Mouse (Mus musculus) lung, postnatal 4 days (tissue): ENCODE results near the gene Cfap97d1.

Source experiments
- DNase-seq, 2 experiments: peaks; one replicate each; pipeline ENCODE4 v3.0.0; 2021

Cfap97d1 gene

DNA sequence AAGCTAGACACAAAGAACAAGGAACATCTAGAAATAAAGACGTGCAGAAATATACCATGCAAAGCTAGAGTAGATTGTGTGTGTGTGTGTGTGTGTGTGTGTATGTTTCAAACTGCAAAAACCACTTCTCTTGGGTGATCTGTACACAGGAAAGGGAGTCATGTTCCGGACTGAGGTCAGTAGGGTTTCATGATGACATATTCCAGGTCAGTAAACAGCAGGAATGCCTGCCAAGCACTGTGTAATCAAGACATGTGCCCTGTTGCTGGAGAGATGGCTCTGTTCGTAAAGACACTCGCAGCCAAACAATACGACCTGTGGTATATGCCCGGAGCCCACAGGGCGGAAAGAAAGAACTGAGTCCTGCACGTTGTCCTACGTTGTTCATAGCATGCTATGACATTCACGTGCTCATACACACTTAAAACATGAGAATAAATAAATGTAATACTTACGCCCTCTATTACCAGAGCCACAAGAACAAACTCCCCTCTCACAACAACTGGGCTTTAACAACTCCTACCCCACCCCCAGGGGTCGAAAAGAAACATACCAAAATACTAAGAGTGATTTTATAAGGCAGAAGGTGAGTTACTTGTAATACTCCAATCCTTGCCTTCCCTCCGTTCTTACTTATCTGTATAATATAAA lies 55.5 kb downstream of the Cfap97d1 start:
- peak in 1 of 2 experiments; percentile 30 for DNase-seq

DNA sequence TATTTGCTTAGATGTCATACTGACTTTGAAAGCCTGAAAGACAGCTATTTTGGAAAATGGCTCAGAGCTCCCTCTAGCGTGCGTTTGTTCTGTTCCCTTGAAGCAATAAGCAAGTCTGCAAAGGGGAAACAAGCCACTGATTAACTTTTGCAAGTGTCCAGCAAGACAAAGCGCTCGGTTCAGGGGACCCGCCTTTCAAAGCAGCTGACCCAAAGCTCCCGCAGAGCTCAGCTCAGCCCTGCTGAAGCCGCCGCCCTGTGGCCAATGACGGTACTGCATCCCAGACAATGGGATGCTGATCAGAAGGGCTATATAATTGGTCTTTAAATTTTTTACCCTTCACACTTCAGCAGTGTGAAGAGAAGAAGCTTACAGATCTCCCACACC lies 56.1 kb downstream of the Cfap97d1 start:
- DNase-seq = peak; percentile 91 to 92

DNA sequence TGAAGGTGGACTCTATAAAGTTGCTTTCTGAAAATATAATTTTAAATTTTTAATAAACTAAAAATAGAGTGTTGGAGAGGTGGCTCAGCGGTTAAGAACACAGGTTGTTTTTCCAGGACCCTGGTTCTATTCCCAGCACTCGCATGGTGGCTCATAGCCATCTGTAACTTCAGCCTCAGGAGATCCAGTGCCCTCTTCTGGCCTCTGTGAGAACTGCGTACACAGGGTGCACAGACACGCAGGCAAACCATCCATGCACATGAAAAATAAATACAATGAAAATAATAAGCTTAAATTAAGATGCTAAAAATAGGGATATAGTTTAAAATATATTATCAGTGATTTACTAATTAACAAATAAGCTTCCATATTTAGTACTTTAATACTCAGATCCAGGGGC lies 56.6 kb downstream of the Cfap97d1 start:
- no peak for DNase-seq

DNA sequence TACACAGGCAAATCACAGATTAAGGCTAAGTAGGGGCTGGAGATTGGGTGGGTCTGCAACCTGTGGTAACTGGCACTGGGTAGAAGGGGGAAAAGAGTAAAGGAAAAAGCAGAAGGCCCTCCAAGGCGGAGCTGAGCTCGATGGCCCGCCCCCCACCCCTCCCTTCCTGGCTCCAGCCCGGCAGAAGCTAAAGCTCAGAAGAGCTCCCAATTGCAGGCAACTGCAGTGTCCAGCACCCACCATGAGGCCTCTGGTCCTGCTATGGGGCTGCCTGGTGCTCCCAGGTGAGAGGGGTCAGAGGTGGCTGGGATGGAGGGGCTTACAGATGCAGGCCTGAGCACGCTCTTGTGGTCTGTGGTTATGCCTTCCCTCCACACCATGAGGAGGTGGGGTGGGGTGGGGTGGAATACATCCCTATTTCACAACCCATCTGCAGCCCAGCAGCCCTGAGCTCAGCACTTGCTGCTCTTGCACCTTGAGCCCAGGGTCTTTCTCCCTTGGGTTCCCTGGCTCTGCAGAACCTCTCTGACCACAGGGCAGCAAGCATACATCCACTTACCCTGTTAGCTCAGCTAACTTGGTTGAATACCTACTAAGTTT lies 57.4 kb downstream of the Cfap97d1 start, which contains the start of gene Cd300lg:
Gene Cd300lg, plus strand, starts transcription at position 160 of the 600 bp plus-strand sequence.
- no peak for DNase-seq
